Mouse (Mus musculus) Patski (cell line): Measurements from ENCODE around the gene Peli2. TPM values are rescaled to one million over a fixed set of nuclear protein-coding genes. Genes with fewer than 3 reads are reported as not detected.

Experiments used
- ATAC-seq: fragments of 100-300 bp; one replicate; pipeline ENCODE4 v1.8.0; 2021
- CTCF ChIA-PET: fragments of 350-600 bp; sonication (Branson Sonifier 250); formaldehyde crosslinking; loops from one replicate; lab custom pipeline; 2022; ENCODE audit warnings: inconsistent platforms; lab: Charles Lee
- POLR2A ChIA-PET: fragments of 350-600 bp; sonication (Branson Sonifier 250); formaldehyde crosslinking; loops from one replicate; lab custom pipeline; 2022; ENCODE audit warnings: antibody characterized with exemption, inconsistent platforms; lab: Charles Lee
- DNase-seq: peaks from one replicate; pipeline ENCODE4 v3.0.0-alpha.2; 2011; ENCODE audit warnings: low read depth, low spot score
- H3K27me3 ChIP-seq: fragments of 371-371 bp; one replicate; pipeline ENCODE4 v1.5.1; 2021
- CTCF ChIP-seq: fragments of 100-300 bp; IDR thresholded peaks from one replicate; pipeline ENCODE4 v1.5.1; 2021
- in situ Hi-C: fragments of 300-500 bp; cut with MboI; formaldehyde crosslinking; loops from 3 replicates; pipeline ENCODE4 v1.11.1; 2018; ENCODE audit warnings: low pct_unique_long_range_greater_than_20kb, mixed read lengths
- polyA plus RNA-seq: library from polyadenylated mRNA; unstranded; gene quantifications from one replicate; pipeline ENCODE4 v1.2.3, GENCODE M21; 2021

The Peli2 gene
- polyA plus RNA-seq, 1 experiment from 2014 or later = 5.4 TPM

DNA sequence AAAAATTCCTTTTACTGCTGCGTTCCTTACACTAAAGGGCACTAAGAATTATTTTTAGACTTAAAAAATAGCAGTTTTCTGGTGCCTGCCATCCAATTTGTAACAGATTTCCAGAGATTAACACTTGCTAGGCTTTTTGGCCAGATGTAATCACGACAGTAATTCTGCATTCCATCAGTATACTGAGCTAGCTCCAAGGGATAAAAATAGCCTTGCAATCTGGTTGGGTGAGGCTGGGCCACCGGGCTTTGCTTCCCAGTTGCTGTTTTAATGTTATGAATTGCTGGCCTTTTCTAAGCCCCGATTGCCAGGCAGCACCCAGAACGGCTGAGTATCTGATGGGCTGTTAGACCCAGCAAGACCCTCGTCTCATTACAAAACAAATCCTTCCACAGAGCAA lies 182.6 kb downstream of the Peli2 start:
- ATAC-seq = no peak
- DNase-seq = no peak
- ChIA-PET CTCF (no interaction called here), POLR2A (no interaction called here)
- in situ Hi-C loops = no loop called here
- H3K27me3 ChIP-seq = no peaks in the 10 kb centered on the region
- no peak for TF ChIP-seq CTCF

DNA sequence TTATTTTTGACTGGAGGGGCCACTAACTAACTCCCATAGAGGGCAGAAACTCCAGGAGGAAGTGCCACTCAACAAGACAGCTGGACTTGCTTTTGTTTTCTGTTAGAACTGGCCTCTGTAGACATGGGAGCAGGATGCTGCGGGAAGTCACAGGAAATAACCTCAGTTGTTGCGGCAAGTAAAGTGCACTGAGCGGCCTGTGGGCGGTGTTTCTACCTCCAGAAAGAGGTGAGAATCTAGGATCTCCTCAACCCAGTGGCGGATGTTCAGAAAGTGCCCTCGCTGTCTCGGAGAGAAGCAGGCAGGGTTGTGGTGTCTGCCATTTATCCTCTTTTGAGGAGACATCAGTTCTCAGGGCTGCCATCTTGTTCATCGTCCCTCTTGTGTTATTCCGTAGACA lies 183.2 kb downstream of the Peli2 start:
- CTCF ChIA-PET = no interaction called here
- ATAC-seq (no peak), DNase-seq (no peak)
- in situ Hi-C loops = no loop called here
- no peaks in the 10 kb centered on the region for H3K27me3 ChIP-seq
- POLR2A ChIA-PET = no interaction called here
- TF ChIP-seq CTCF = no peak

DNA sequence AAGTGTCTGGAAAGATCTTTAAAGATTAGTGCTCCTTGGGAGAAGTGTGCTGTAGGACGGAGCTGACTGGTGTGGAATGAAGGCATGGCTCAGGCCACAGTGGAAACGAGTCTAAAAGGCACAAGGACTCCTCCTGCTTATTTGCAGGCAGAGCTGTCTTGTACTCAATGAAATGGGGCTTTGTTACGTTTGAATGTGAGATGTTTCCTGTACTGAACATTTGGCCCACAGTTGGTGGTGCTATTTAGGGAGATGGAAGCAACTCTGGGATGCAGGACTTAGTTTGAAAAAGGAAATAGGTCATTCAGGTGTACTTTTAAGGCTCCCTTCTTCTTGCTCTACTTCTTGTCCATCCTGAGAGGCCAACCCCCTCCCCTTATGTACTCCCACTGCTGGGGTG lies 192.6 kb downstream of the Peli2 start:
- CTCF ChIA-PET = interaction anchor here (1.2 kb wide), 1 partner anchor 19 kb away, joined by 3 read pairs; no protein-coding TSS in a partner anchor
- in situ Hi-C loops = no loop called here
- TF ChIP-seq CTCF = no peak
- POLR2A ChIA-PET = no interaction called here
- ATAC-seq (no peak), DNase-seq (no peak)
- H3K27me3 ChIP-seq = no peaks in the 10 kb centered on the region

DNA sequence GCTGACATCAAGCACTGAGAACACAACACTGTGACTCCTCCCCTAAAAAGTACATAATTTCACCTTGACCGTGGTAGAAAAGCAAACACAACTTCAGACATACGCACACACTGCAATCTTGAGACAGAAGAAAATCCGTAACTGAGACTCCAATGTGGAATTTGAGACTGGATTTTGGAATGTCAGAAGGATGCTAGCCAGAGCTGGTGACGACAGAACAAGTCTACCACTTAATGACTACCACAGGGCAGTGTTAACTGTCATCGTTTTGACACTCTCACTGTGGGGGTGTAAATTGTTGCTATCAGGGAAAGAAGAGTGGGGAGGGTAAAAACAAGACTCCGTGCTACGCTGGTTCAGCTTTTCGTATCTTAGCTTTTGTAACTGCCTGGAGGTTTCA lies 195.8 kb downstream of the Peli2 start:
- no peak for TF ChIP-seq CTCF
- ATAC-seq (no peak), DNase-seq (no peak)
- ChIA-PET POLR2A (no interaction called here), CTCF (interaction anchor here (0.8 kb wide), 1 partner anchor 11 kb away, joined by 3 read pairs; no protein-coding TSS in a partner anchor)
- in situ Hi-C loops = no loop called here
- no peaks in the 10 kb centered on the region for H3K27me3 ChIP-seq

DNA sequence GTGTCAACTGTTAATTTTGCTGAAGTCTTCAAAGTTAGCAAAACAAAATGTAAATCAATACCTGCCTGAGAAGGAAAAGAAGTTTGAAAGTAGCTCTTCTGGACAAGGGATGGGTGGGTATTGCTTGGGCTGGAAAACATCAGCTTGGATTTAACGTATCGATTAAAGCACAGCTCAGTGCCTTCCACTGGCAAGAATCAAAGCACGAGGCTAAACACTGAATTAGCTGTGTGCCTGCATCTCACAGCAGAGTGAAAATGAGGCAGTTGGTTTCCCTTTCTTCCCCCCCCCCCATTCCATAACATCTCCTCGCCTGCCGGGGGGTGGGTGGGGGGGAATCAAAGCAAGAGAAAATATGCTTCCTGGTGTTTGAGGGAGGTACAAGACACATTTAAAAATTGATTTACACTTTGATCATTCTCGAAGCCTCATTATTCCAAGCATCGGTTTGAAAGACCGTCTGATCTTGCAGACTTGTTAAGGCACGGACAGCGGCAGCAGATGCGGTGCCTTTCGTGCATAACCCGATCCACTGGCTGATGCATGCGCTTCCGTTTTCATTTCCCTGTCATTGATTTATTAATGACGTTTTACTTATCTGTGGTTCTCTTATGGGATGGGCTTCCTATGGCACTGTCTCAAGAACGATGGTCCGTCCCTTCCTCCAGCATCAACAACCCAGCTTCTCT lies 203.3 kb downstream of the Peli2 start:
- ATAC-seq (no peak), DNase-seq (no peak)
- TF ChIP-seq CTCF = no peak
- in situ Hi-C loops = no loop called here
- CTCF ChIA-PET = no interaction called here
- POLR2A ChIA-PET = no interaction called here
- no peaks in the 10 kb centered on the region for H3K27me3 ChIP-seq

DNA sequence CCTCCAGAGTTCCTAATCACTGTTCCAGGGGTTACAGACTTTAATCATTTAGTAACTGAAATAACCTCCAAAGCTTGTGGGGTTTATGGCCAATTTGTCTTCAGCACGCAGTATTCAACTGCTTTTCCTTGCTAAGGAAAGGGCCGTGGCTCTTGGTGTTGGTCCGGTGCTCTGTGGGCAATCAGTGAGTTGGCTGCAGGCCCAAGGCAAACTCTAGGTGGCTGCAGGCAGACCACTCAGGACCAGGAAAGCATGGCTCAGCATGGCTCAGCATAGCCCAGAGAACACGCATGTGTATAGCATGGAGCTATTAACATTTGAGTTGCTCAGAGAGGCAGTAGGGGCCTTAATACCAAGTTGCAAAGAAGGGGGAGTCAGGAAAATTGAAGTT lies 203.8 kb downstream of the Peli2 start:
- no peak for ATAC-seq
- TF ChIP-seq CTCF = no peak
- CTCF ChIA-PET = no interaction called here

DNA sequence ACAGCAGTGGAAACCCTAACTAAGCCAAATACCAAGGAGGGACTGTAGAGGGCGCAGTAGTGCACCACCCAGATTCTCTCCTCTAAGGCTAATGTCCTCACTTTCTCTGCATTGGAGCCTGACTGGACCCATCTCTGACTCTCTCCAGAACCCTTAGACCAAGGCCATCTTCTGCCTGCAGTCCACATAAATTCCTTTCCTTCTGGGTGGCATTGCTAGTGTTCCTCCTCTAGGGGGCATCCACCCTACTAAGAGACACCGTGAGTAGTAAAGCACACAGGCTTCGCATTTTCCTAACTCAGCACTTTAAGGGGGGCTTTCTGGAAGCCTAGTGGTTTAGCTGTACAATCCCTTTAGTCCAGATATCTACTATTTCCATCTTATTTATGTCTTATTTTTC lies 207.1 kb downstream of the Peli2 start:
- CTCF ChIA-PET = interaction anchor here (1.0 kb wide), 1 partner anchor 11 kb away, joined by 3 read pairs; no protein-coding TSS in a partner anchor
- no peak for DNase-seq
- in situ Hi-C loops = no loop called here
- peak; percentile 49 for TF ChIP-seq CTCF
- no peaks in the 10 kb centered on the region for H3K27me3 ChIP-seq
- POLR2A ChIA-PET = no interaction called here
- ATAC-seq = no peak

More for the DNA sequence above, 203.8 kb downstream of the Peli2 start:
- POLR2A ChIA-PET = no interaction called here
- DNase-seq = no peak
- in situ Hi-C loops = no loop called here
- H3K27me3 ChIP-seq = no peaks in the 10 kb centered on the region

DNA sequence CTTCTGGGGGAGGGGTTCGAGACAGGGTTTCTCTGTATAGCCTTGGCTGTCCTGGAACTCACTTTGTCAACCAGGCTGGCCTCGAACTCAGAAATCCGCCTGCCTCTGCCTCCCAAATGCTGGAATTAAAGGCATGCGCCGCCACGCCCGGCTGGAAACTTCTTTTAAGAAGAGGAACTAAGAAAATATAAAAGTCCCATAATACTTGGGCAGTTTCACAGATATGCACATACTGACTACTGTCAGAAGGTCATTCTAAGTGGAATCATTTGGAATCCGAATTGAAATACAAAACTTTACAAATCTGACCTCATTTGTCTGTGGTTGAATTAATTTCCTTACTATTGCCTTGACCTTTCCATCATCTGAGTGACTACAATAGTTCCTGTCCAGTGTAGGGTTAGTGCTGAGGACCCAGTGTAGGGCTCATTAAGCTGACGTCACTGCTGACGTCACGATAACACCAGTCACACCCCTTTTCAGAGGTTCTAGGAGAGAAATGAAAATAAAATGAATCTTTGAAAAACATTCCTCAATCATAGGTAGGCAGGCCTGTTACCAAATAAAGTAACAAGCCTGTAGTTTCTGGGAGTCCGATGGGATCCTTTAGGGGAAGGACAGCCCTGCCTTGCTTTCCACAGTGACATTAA lies 209.2 kb downstream of the Peli2 start:
- ATAC-seq (no peak), DNase-seq (no peak)
- POLR2A ChIA-PET = no interaction called here
- TF ChIP-seq CTCF = no peak
- in situ Hi-C loops = no loop called here
- H3K27me3 ChIP-seq = peaks cover 4% of the 10 kb centered on the region
- CTCF ChIA-PET = no interaction called here
